Comparison of ENCODE assay signal across 13 mouse cellular contexts in the genomic region with DNA sequence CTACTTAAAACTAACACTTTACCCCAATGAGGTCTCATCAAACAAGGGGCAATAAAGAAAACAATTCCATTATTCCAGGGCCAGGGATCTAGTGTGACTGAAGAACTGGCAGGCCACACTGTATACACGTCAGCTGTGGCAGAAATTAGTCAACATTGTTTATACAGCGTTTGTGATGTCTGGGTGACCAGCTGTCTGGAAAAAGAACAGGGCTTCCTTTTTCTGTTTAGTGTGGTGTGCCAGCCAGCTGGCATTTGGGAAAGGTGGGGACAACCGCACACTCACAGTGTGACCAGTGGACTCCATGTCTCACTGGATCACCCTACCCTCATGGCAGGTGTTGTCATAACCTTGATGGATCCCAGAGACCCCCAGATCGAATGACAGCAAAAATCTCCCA.
A peak's percentile ranks its signal among the peaks of the same experiment; 100 is the strongest.
DNase-seq lines count a peak whose midpoint lies in the region; ATAC-seq and TF ChIP-seq lines count a peak whose summit lies in the region.
"Had no signal": no experiment of that assay in that cellular context is flagged by ENCODE, and none has a peak within 500 bp of the region (broad histone marks: within the 10 kb centered on the region; RNA-seq: fewer than 3 reads in every experiment).

No protein-coding gene starts in this region.

- no peak for ATAC-seq in liver, postnatal 0 days
- ATAC-seq: forebrain, embryonic 13.5 days; Patski had no signal

- no peaks in the 10 kb centered on the region for H3K79me2 ChIP-seq in myocyte (ENCODE audit: control insufficient read depth, insufficient read depth)

- H3K4me1 ChIP-seq in liver, postnatal 0 days (ENCODE audit: insufficient read depth), result no peaks in the 10 kb centered on the region
- H3K4me1 ChIP-seq: forebrain, embryonic 13.5 days; hindbrain, embryonic 12.5 days; neural tube, embryonic 12.5 days had no signal

- TF ChIP-seq EP300 in liver, postnatal 0 days (IDR thresholded peaks at IDR 0.05; ENCODE audit: low read depth), result no peak

- TF ChIP-seq CTCF in layer of hippocampus, adult 2 months (conservative IDR thresholded peaks at IDR 0.05), result no peak
- no peak for TF ChIP-seq CTCF in liver, postnatal 0 days (IDR thresholded peaks at IDR 0.05; ENCODE audit: low read depth)

- no peak overlapping the region for H3K4me3 ChIP-seq in layer of hippocampus, adult 2 months
- no peak overlapping the region for H3K4me3 ChIP-seq in myocyte
- H3K4me3 ChIP-seq in liver, postnatal 0 days (ENCODE audit: low read depth, low read length), result no peak overlapping the region
- H3K4me3 ChIP-seq: forebrain, embryonic 13.5 days; hindbrain, embryonic 12.5 days; neural tube, embryonic 12.5 days had no signal

- no peak overlapping the region for H3ac ChIP-seq in myocyte (ENCODE audit: control insufficient read depth, insufficient read length)

- peak overlapping the region; percentile 7 for H3K4me2 ChIP-seq in myocyte (ENCODE audit: low read depth)
- H3K4me2 ChIP-seq in liver, postnatal 0 days (ENCODE audit: low read depth, low read length), result no peak overlapping the region
- H3K4me2 ChIP-seq: forebrain, embryonic 13.5 days; hindbrain, embryonic 12.5 days; neural tube, embryonic 12.5 days had no signal

- no peak overlapping the region for H3K27ac ChIP-seq in layer of hippocampus, adult 2 months
- no peak overlapping the region for H3K27ac ChIP-seq in liver, postnatal 0 days (ENCODE audit: low read depth)
- H3K27ac ChIP-seq: forebrain, embryonic 13.5 days; hindbrain, embryonic 12.5 days; neural tube, embryonic 12.5 days had no signal

- H3K9ac ChIP-seq in liver, postnatal 0 days (replicated peaks), result no peak overlapping the region
- H3K9ac ChIP-seq: forebrain, embryonic 13.5 days; hindbrain, embryonic 12.5 days; neural tube, embryonic 12.5 days had no signal

- DNase-seq in cerebellum, postnatal 10 days, result peak; percentile 11 to 12
- DNase-seq in cerebellum, adult 11 months, result no peak
- peak; percentile 17 to 23 for DNase-seq in layer of hippocampus, adult 2 months (ENCODE audit: low spot score in 2 of 2)
- no peak for DNase-seq in layer of hippocampus, postnatal 25 days (ENCODE audit: extremely low spot score in 1 of 2, low spot score in 1 of 2)
- DNase-seq in large intestine, adult 2 months (ENCODE audit: low read depth, low spot score), result peak; percentile 39
- no peak for DNase-seq in liver, postnatal 0 days
- DNase-seq in retina, embryonic 14.5 days (ENCODE audit: low spot score), result no peak
- DNase-seq: B cell, adult 2 months had no signal

- no peaks in the 10 kb centered on the region for H3K27me3 ChIP-seq in myocyte (ENCODE audit: control insufficient read depth, insufficient read depth, insufficient read length)
- H3K27me3 ChIP-seq in liver, postnatal 0 days (ENCODE audit: insufficient read depth, low read length), result no peaks in the 10 kb centered on the region
- H3K27me3 ChIP-seq: forebrain, embryonic 13.5 days; hindbrain, embryonic 12.5 days; neural tube, embryonic 12.5 days; Patski had no signal

- WGBS in large intestine, adult 2 months, result 20% methylated on average over 4 of the region's 4 CpGs
- WGBS in liver, postnatal 0 days (ENCODE audit: insufficient replicate concordance), result 55% methylated on average over 4 of the region's 4 CpGs

- no peaks in the 10 kb centered on the region for H3K36me3 ChIP-seq in myocyte (ENCODE audit: control insufficient read depth, insufficient read depth)
- no peaks in the 10 kb centered on the region for H3K36me3 ChIP-seq in liver, postnatal 0 days (replicated peaks; ENCODE audit: insufficient read depth, low read length)
- H3K36me3 ChIP-seq: hindbrain, embryonic 12.5 days; neural tube, embryonic 12.5 days had no signal

- TF ChIP-seq POLR2A in myocyte (IDR thresholded peaks at IDR 0.05; ENCODE audit: insufficient read length, low read depth), result no peak

- no peaks in the 10 kb centered on the region for H3K9me3 ChIP-seq in liver, postnatal 0 days (ENCODE audit: low read length)
- H3K9me3 ChIP-seq: forebrain, embryonic 13.5 days; hindbrain, embryonic 12.5 days; neural tube, embryonic 12.5 days had no signal

TF ChIP-seq in myocyte, 11 proteins besides CTCF, POLR2A, EP300 and RAD21:
- peak; percentile 73 for TF ChIP-seq TCF3 (IDR thresholded peaks at IDR 0.05; ENCODE audit: insufficient read length, low read depth)
- no peak for TF ChIP-seq SRF (IDR thresholded peaks at IDR 0.05; ENCODE audit: control insufficient read depth, insufficient read length, low read depth)
- TF ChIP-seq TCF12 (IDR thresholded peaks at IDR 0.05; ENCODE audit: insufficient read depth, poor library complexity, severe bottlenecking), result peak; percentile 93
- TF ChIP-seq MYOG (IDR thresholded peaks at IDR 0.05; ENCODE audit: control insufficient read depth in 1 of 3, insufficient read depth in 1 of 3, insufficient read length in 2 of 3, low read depth in 2 of 3), result peak; percentile 61 to 95 (median 77)
- peak; percentile 14 to 97 (median 94) for TF ChIP-seq MYOD1 (IDR thresholded peaks at IDR 0.05; ENCODE audit: control insufficient read depth in 1 of 3, insufficient read length in 2 of 3, low read depth in 2 of 3)

Comparison
In these comparisons a context has a peak if more than half of its experiments do, and no peak if none do; other contexts are left out.
1. DNase-seq: peak in cerebellum, postnatal 10 days (2 of 2), layer of hippocampus, adult 2 months (2 of 2) and large intestine, adult 2 months (single experiment); none in cerebellum, adult 11 months (single experiment), layer of hippocampus, postnatal 25 days (0 of 2), liver, postnatal 0 days (single experiment) and retina, embryonic 14.5 days (single experiment).